Mouse (Mus musculus) midbrain, embryonic 10.5 days (tissue): ENCODE measurements at regions not wholly inside any gene's neighbourhood (a gene's known extent, or its start where the extent isn't known, plus 50 kb on each side); places are given as distances from the start of the nearest gene placed in this dataset.
"Not testable (repeated sequence)": the region's sequence is repeated elsewhere in the genome, so short reads cannot be mapped to it uniquely, and the experiment has no call there.

Experiments used
- DNase-seq: peaks from one replicate; pipeline ENCODE4 v3.0.0-alpha.2; 2017; ENCODE audit warnings: low spot score
- H3K27ac ChIP-seq: fragments of 300-500 bp; sonication (generic); replicated peaks from 2 replicates; pipeline ENCODE4 v1.5.1; 2016; ENCODE audit warnings: mild to moderate bottlenecking
- H3K27me3 ChIP-seq: fragments of 300-500 bp; sonication (generic); 2 replicates; pipeline ENCODE4 v1.6.1; 2016; ENCODE audit warnings: low read depth, mild to moderate bottlenecking; ENCODE audit not compliant: poor library complexity, severe bottlenecking
- H3K36me3 ChIP-seq: fragments of 300-500 bp; sonication (generic); 2 replicates; pipeline ENCODE4 v1.6.1; 2016; ENCODE audit warnings: mild to moderate bottlenecking, moderate library complexity
- H3K4me1 ChIP-seq: fragments of 300-500 bp; sonication (generic); 2 replicates; pipeline ENCODE4 v1.6.1; 2016
- H3K4me3 ChIP-seq: fragments of 300-500 bp; sonication (generic); 2 replicates; pipeline ENCODE4 v1.5.1; 2016; ENCODE audit warnings: mild to moderate bottlenecking, moderate library complexity
- H3K9me3 ChIP-seq: fragments of 300-500 bp; sonication (generic); replicated peaks from 2 replicates; pipeline ENCODE4 v1.6.1; 2016; ENCODE audit warnings: mild to moderate bottlenecking
- WGBS: fragments of 180-500 bp; shearing (Covaris S2); methylation state at CpG from one replicate; pipeline ENCODE4 v1.1.7; 2016; 5-methylcytosine and 5-hydroxymethylcytosine counted together

DNA sequence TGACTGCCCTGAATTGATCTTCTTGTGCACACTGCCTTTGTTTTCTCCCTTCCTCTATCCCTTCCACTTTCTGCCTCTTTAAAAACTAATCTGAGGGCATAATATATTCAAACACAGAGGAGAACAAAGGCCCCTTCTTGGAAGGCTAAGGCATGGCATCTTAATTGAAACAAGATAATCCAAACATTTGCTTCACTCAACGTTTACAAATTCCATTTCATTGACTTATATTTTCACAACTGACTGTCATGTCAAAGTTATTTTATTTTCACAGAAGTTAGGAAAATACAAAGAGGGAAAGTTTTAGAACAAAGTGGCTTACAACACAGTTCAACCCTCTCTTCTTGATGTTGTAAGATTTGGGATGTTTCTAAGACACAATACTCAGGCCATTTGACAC is 251.9 kb downstream of the Lpin1 start:
- 25% methylated on average over 1 of the region's 1 CpGs for WGBS
- Histone ChIP-seq H3K9me3 (peaks cover 9% of the 10 kb centered on the region; the same call in 1 of the 2 replicates), H3K36me3 (no peaks in the 10 kb centered on the region), H3K4me1 (peaks cover 3% of the 10 kb centered on the region; the same call in 1 of the 2 replicates), H3K27me3 (no peaks in the 10 kb centered on the region), H3K27ac (no peak overlapping the region), H3K4me3 (no peak overlapping the region)
- no peak for DNase-seq

- Histone ChIP-seq H3K27me3 (no peaks in the 10 kb centered on the region), H3K27ac (no peak overlapping the region), H3K4me3 (no peak overlapping the region), H3K9me3 (no peaks in the 10 kb centered on the region), H3K36me3 (no peaks in the 10 kb centered on the region), H3K4me1 (peaks cover 3% of the 10 kb centered on the region; the same call in 1 of the 2 replicates)
- WGBS = 84% methylated on average over 1 of the region's 1 CpGs
- no peak for DNase-seq
Observed at GRCm38 (mm10) chr12:16354711-16355110, 256.1 kb downstream of the Lpin1 start.

DNA sequence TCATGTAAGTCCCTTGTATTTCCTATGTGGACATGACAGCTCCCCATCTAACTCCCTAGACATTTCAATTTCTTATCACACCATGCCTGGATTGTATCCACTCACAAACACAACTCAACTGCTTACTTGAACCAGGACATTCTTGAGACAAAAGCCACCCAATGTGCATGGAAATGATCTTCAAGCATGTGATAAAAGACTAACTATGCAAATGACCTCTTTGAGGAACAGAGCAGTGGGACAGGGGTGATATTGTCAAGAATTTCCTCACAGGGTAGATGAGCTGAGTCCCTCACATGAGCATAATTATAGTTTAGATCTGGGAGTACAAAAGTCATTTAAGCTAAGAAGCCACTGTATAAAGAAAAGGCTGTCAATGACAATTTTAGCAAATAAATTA is 259.0 kb downstream of the Lpin1 start:
- H3K36me3 ChIP-seq = no peaks in the 10 kb centered on the region
- no peak overlapping the region for H3K4me3 ChIP-seq
- DNase-seq = no peak
- no peaks in the 10 kb centered on the region for H3K9me3 ChIP-seq
- H3K4me1 ChIP-seq = no peaks in the 10 kb centered on the region
- H3K27me3 ChIP-seq = no peaks in the 10 kb centered on the region
- no peak overlapping the region for H3K27ac ChIP-seq

DNA sequence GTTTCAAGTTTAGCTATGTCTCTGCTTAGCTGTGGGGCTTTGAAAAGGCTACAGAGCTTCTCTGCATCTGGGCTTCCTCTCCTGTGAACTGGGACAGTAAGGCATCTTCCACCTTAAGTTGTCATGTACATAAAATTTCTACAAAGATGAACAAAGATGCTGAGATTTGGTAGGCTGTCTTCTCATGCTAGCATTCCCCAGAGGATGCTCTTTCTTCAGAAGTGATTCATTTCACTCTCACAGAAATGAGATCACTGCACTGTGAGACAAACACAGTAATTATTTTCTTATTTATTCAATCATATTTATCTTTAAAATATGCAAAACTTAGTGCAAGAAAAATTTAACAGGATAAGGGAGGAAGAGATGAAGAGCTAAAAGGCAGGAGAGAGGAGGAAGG is 261.5 kb downstream of the Lpin1 start:
- Histone ChIP-seq H3K27ac (no peak overlapping the region), H3K9me3 (no peaks in the 10 kb centered on the region), H3K27me3 (no peaks in the 10 kb centered on the region), H3K36me3 (no peaks in the 10 kb centered on the region), H3K4me3 (no peak overlapping the region), H3K4me1 (no peaks in the 10 kb centered on the region)
- no peak for DNase-seq

DNA sequence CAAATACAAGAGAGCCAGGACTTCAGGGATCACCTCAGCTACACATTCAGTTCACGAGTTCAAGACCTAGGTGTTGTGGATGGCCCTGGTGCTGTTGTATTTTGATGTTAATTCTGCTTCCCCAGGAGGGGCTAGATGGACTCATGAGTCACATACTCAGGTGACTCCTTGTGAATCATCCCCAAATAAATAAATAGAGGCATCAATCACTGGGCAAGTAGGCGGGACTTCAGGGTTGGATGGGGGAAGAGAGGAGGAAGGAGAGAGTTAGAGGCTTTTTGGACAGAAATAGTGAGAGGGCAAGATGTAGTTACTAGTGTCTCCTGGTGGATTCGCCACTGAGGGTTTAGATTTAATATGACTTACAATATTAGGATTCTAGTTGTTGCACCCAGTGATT is 266.7 kb downstream of the Lpin1 start:
- WGBS = 82% methylated on average over 3 of the region's 3 CpGs
- no peaks in the 10 kb centered on the region for H3K9me3 ChIP-seq

DNA sequence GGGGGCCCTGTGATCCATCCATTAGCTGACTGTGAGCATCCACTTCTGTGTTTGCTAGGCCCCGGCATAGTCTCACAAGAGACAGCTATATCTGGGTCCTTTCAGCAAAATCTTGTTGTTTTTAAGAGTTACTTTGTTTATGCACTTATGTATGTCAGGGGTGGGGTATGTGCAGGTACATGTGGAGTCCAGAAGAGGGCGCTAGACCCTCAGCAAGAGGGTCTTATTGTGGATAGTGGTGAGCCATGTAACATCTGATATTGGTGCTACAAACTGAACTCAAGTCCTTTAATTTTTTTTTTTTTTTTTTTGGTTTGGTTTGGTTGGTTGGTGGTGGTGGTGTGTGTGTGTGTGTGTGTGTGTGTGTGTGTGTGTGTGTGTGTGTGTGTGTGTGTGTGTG is 268.7 kb downstream of the Lpin1 start:
- H3K27me3 ChIP-seq, H3K27ac ChIP-seq, H3K36me3 ChIP-seq, H3K4me3 ChIP-seq, H3K4me1 ChIP-seq, H3K9me3 ChIP-seq, DNase-seq: not testable (repeated sequence)
- 43% methylated on average over 2 of the region's 2 CpGs for WGBS

More for the DNA sequence above, 266.7 kb downstream of the Lpin1 start:
- no peak overlapping the region for H3K27ac ChIP-seq
- H3K27me3 ChIP-seq = no peaks in the 10 kb centered on the region
- DNase-seq = no peak
- no peaks in the 10 kb centered on the region for H3K4me1 ChIP-seq
- H3K36me3 ChIP-seq = no peaks in the 10 kb centered on the region
- H3K4me3 ChIP-seq = no peak overlapping the region

- 98% methylated on average over 3 of the region's 3 CpGs for WGBS
- H3K27ac ChIP-seq = no peak overlapping the region
- no peak overlapping the region for H3K4me3 ChIP-seq
- H3K27me3 ChIP-seq = no peaks in the 10 kb centered on the region
- no peak for DNase-seq
- 0 out of 2 replicates have a peak, but pooled peaks cover 5% of the 10 kb centered on the region for H3K4me1 ChIP-seq
- H3K9me3 ChIP-seq = no peaks in the 10 kb centered on the region
- H3K36me3 ChIP-seq = no peaks in the 10 kb centered on the region
Observed at GRCm38 (mm10) chr12:16331456-16331855, 279.3 kb downstream of the Lpin1 start.

DNA sequence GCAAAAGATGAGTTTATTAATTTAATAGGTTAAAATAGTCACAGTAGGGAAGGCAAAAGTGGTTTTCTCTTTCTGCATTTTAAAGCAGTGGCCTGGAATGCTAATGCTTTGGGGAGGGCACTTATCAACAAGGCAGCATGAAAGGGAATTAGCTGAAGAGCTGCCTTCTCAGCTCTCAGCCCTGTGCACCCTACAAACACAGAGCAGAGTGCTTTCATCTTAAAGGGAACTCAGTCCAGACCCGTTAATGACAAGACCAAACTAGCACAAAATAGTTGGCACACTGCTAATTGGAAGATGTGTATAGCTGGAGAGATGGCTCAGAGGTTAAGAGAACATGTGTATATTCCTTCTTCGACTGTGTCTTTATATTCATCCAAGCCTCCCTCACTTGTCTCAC is 281.6 kb downstream of the Lpin1 start:
- WGBS = 67% methylated on average over 2 of the region's 2 CpGs
- H3K4me1 ChIP-seq = 0 out of 2 replicates have a peak, but pooled peaks cover 5% of the 10 kb centered on the region
- no peaks in the 10 kb centered on the region for H3K27me3 ChIP-seq
- no peaks in the 10 kb centered on the region for H3K36me3 ChIP-seq
- H3K27ac ChIP-seq = no peak overlapping the region
- H3K9me3 ChIP-seq = no peaks in the 10 kb centered on the region
- DNase-seq = no peak
- no peak overlapping the region for H3K4me3 ChIP-seq

GRCm38 (mm10) chr12:16320536-16321402 is 290.0 kb downstream of the Lpin1 start:
- H3K4me1 ChIP-seq = no peaks in the 10 kb centered on the region
- no peak for DNase-seq

GRCm38 (mm10) chr12:16308101-16308500 is 302.7 kb downstream of the Lpin1 start:
- DNase-seq = no peak
- H3K27me3 ChIP-seq = no peaks in the 10 kb centered on the region
- H3K27ac ChIP-seq = no peak overlapping the region
- H3K4me3 ChIP-seq = no peak overlapping the region
- H3K4me1 ChIP-seq = no peaks in the 10 kb centered on the region
- 89% methylated on average over 3 of the region's 3 CpGs for WGBS
- H3K36me3 ChIP-seq = no peaks in the 10 kb centered on the region
- H3K9me3 ChIP-seq = no peaks in the 10 kb centered on the region

More at GRCm38 (mm10) chr12:16320536-16321402, 290.0 kb downstream of the Lpin1 start:
- no peaks in the 10 kb centered on the region for H3K36me3 ChIP-seq
- no peaks in the 10 kb centered on the region for H3K9me3 ChIP-seq
- 81% methylated on average over 9 of the region's 9 CpGs for WGBS
- H3K27ac ChIP-seq = no peak overlapping the region
- no peaks in the 10 kb centered on the region for H3K27me3 ChIP-seq
- H3K4me3 ChIP-seq = no peak overlapping the region

DNA sequence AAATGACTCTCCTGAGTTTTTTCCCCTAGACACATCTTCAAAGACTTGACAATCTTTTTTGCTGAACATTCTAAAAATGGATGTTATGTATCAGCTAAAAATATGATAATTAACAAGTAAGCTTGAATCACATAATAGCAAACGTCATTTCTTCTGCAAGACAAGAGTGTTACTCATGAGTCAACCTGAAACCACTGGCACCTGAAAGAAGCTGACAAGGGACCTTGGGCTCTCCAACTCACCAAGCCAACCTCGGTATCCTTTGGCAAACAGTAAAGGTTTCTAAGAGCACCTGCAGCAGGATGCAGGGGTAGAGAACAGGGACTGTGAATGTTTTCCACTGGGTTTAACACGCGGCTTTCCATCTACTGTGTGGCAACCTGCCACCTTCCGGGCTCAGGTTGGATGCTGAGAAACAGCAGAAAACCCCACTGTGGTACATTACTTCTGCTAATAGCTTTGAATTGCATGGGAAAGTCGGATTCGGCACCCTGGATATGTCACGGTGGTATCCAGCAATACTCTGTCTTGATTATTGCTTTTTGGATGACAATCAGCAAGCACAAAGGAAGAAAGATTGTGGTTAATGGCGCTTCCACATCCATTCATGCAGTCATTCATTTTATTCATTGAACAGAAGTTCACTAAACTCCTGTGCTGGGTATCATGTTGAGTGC is 305.9 kb downstream of the Lpin1 start:
- no peak for DNase-seq
- no peaks in the 10 kb centered on the region for H3K9me3 ChIP-seq
- no peak overlapping the region for H3K4me3 ChIP-seq
- 88% methylated on average over 9 of the region's 9 CpGs for WGBS
- no peaks in the 10 kb centered on the region for H3K4me1 ChIP-seq
- no peaks in the 10 kb centered on the region for H3K27me3 ChIP-seq
- no peaks in the 10 kb centered on the region for H3K36me3 ChIP-seq
- no peak overlapping the region for H3K27ac ChIP-seq

GRCm38 (mm10) chr12:16285061-16285460 is 325.7 kb downstream of the Lpin1 start:
- DNase-seq = no peak
- H3K36me3 ChIP-seq = no peaks in the 10 kb centered on the region

DNA sequence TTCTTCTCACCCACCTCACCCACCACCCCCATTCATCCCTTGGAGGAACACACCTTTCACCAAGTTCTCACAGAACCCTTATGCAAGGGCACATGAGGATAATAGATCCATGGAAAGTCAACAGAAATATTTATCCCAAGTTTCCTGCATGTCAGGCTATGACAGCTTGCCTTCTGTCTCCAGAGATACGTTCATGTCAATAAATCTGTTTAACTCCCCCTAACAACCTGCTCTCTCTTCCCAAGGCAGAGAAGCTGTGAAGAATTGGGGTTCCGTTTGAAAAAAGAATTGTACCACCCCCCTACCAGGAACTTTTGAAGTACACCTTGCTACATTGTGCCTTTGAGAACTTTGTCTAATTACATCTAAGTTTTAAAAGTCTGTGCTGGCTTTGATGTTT is 331.6 kb downstream of the Lpin1 start:
- DNase-seq = no peak
- peaks cover 19% of the 10 kb centered on the region for H3K4me1 ChIP-seq
- H3K4me3 ChIP-seq = no peak overlapping the region
- H3K36me3 ChIP-seq = no peaks in the 10 kb centered on the region
- 87% methylated on average over 2 of the region's 2 CpGs for WGBS
- H3K9me3 ChIP-seq = no peaks in the 10 kb centered on the region
- H3K27me3 ChIP-seq = no peaks in the 10 kb centered on the region
- no peak overlapping the region for H3K27ac ChIP-seq

More at GRCm38 (mm10) chr12:16285061-16285460, 325.7 kb downstream of the Lpin1 start:
- WGBS = 83% methylated on average over 5 of the region's 5 CpGs
- no peak overlapping the region for H3K27ac ChIP-seq
- no peaks in the 10 kb centered on the region for H3K27me3 ChIP-seq
- H3K9me3 ChIP-seq = no peaks in the 10 kb centered on the region
- H3K4me3 ChIP-seq = no peak overlapping the region
- no peaks in the 10 kb centered on the region for H3K4me1 ChIP-seq
